Mouse (Mus musculus) NIH3T3 (cell line): ENCODE measurements around the gene Mad2l1bp.

Experiments
- DNase-seq: peaks from one replicate; pipeline ENCODE4 v3.0.0-alpha.2; 2012; ENCODE audit warnings: low read depth

Mad2l1bp gene

GRCm38 (mm10) chr17:46108286-46108685 lies 45.1 kb downstream of the Mad2l1bp start:
- DNase-seq, result no peak

- DNase-seq, result no peak
Measured at GRCm38 (mm10) chr17:46104487-46104886, 48.9 kb downstream of the Mad2l1bp start.

- peak; percentile 71 for DNase-seq
Measured at GRCm38 (mm10) chr17:46102608-46103159, 50.7 kb downstream of the Mad2l1bp start.

- no peak for DNase-seq
Measured at GRCm38 (mm10) chr17:46101906-46102305, 51.4 kb downstream of the Mad2l1bp start.

GRCm38 (mm10) chr17:46098525-46098924 lies 54.8 kb downstream of the Mad2l1bp start:
- DNase-seq, result no peak
